Mouse (Mus musculus) midbrain, embryonic 12.5 days (tissue): ENCODE measurements around the gene Zfp960. TPM values are rescaled to one million over a fixed set of nuclear protein-coding genes. Genes with fewer than 3 reads are reported as not detected.
A peak's percentile ranks its signal among the peaks of the same experiment; 100 is the strongest.
"Not testable (repeated sequence)": the region's sequence is repeated elsewhere in the genome, so short reads cannot be mapped to it uniquely, and the experiment has no call there.

ENCODE experiments used
- ATAC-seq: fragments of 200-750 bp; cut with Nextera tagmentation; 2 replicates; pipeline ENCODE4 v1.8.0; 2017; ENCODE audit warnings: low read depth, moderate TSS enrichment, moderate library complexity; ENCODE audit not compliant: low FRiP score
- H3K27ac ChIP-seq: fragments of 300-500 bp; sonication (generic); replicated peaks from 2 replicates; pipeline ENCODE4 v1.5.1; 2016; ENCODE audit warnings: mild to moderate bottlenecking
- H3K27me3 ChIP-seq: fragments of 300-500 bp; sonication (generic); 2 replicates; pipeline ENCODE4 v1.6.1; 2016; ENCODE audit warnings: mild to moderate bottlenecking
- H3K36me3 ChIP-seq: fragments of 300-500 bp; sonication (generic); 2 replicates; pipeline ENCODE4 v1.6.1; 2016
- H3K4me1 ChIP-seq: fragments of 300-500 bp; sonication (generic); 2 replicates; pipeline ENCODE4 v1.6.1; 2016
- H3K4me2 ChIP-seq: fragments of 300-500 bp; sonication (generic); replicated peaks from 2 replicates; pipeline ENCODE4 v1.6.1; 2016; ENCODE audit warnings: mild to moderate bottlenecking, moderate library complexity
- H3K4me3 ChIP-seq: fragments of 300-500 bp; sonication (generic); 2 replicates; pipeline ENCODE4 v1.5.1; 2016; ENCODE audit warnings: mild to moderate bottlenecking
- H3K9ac ChIP-seq: fragments of 300-500 bp; sonication (generic); replicated peaks from 2 replicates; pipeline ENCODE4 v1.6.1; 2016; ENCODE audit warnings: mild to moderate bottlenecking, moderate library complexity
- H3K9me3 ChIP-seq: fragments of 300-500 bp; sonication (generic); 2 replicates; pipeline ENCODE4 v1.6.1; 2016; ENCODE audit warnings: mild to moderate bottlenecking
- WGBS: fragments of 180-500 bp; shearing (Covaris S2); methylation state at CpG from one replicate; pipeline ENCODE4 v1.1.7; 2016; 5-methylcytosine and 5-hydroxymethylcytosine counted together
- polyA plus RNA-seq: library from polyadenylated mRNA; unstranded; fragments of >200 nt; fragmentation: Nextera tagmentation; extraction: Ambion mirVana; gene quantifications from 2 replicates; pipeline ENCODE4 v1.2.1, GENCODE M21; 2016

The Zfp960 gene
- polyA plus RNA-seq: 4.0 and 4.3 TPM in 2 replicates

- peak; percentile 100 for ATAC-seq
- Histone ChIP-seq H3K4me2 (peak within 1 kb of the TSS; percentile 54), H3K4me3 (peak within 1 kb of the TSS; percentile 47), H3K9ac (peak within 1 kb of the TSS; percentile 50)
- not testable (repeated sequence) for H3K9me3 ChIP-seq, H3K36me3 ChIP-seq, H3K27me3 ChIP-seq, H3K27ac ChIP-seq, H3K4me1 ChIP-seq
- under 1% methylated on average over 20 of the region's 21 CpGs for WGBS
Observed at GRCm38 (mm10) chr17:17063628-17064494, at the start of gene Zfp960. Gene Zfp960, plus strand, starts transcription at chr17:17064113.

- H3K27me3 ChIP-seq, H3K4me2 ChIP-seq, H3K4me3 ChIP-seq, H3K4me1 ChIP-seq, H3K9ac ChIP-seq, H3K36me3 ChIP-seq, ATAC-seq, H3K27ac ChIP-seq: not testable (repeated sequence)
- 97% methylated on average over 2 of the region's 2 CpGs for WGBS
- H3K9me3 ChIP-seq: peaks cover 12% of the 10 kb centered on the region
Observed at GRCm38 (mm10) chr17:17018071-17018470, 45.8 kb upstream of the Zfp960 start.

- not testable (repeated sequence) for H3K4me2 ChIP-seq, H3K27ac ChIP-seq, H3K4me3 ChIP-seq, H3K4me1 ChIP-seq, H3K36me3 ChIP-seq, ATAC-seq, H3K9ac ChIP-seq, H3K27me3 ChIP-seq, H3K9me3 ChIP-seq
- WGBS: 73% methylated on average over 1 of the region's 1 CpGs
Observed at GRCm38 (mm10) chr17:17059566-17059965, 4.3 kb upstream of the Zfp960 start.

GRCm38 (mm10) chr17:17120830-17121502 is 57.1 kb downstream of the Zfp960 start, which contains the start of gene Zfp97:
Gene Zfp97, plus strand, starts transcription at chr17:17121415.
- no CpG with 5 or more reads among the region's 8 CpGs for WGBS
- ATAC-seq: peak; percentile 100

More at GRCm38 (mm10) chr17:17120830-17121502, 57.1 kb downstream of the Zfp960 start, which contains the start of gene Zfp97:
- H3K4me2 ChIP-seq, H3K4me3 ChIP-seq, H3K36me3 ChIP-seq, H3K4me1 ChIP-seq, H3K27ac ChIP-seq, H3K9ac ChIP-seq, H3K9me3 ChIP-seq, H3K27me3 ChIP-seq: not testable (repeated sequence)

Other genes starting within 250 kb of the Zfp960 start
- gene Zfp97, start 57.3 kb downstream of the Zfp960 start, polyA plus RNA-seq: 3.6 and 3.9 TPM in 2 replicates